Mouse (Mus musculus) thymus, postnatal 25 days (tissue): Measurements from ENCODE around the gene Ctdnep1.

Source experiments
- DNase-seq: peaks from one replicate; pipeline ENCODE4 v3.0.0; 2022

The Ctdnep1 gene

DNA sequence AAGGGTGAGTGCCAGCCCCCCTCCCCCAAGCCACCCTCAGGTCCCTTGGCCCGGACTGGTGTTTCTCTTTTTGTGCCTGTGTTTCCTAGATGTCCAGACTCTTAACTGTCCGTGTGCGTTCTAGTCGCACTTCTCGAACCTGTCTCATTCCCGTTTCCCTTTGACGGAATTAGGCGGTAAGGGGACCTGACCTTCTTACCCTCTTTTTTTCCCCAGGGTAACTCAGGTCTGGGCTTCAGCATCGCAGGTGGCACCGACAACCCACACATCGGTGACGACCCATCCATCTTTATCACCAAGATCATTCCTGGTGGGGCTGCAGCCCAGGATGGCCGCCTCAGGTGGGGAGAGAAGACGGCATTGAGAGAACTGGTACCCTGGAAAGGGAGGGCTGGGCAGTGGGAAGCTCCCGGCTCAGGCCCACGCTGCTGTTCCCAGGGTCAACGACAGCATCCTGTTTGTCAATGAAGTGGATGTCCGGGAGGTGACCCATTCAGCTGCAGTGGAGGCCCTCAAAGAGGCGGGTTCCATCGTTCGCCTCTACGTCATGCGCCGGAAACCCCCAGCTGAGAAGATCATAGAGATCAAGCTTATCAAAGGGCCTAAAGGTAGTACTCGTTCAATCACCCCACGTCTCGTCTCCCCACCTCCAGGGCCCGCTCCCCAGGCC, 49.8 kb downstream of the Ctdnep1 start:
- DNase-seq = no peak

- DNase-seq = no peak
Measured at GRCm38 (mm10) chr11:70031321-70031670, 50.3 kb downstream of the Ctdnep1 start.

DNA sequence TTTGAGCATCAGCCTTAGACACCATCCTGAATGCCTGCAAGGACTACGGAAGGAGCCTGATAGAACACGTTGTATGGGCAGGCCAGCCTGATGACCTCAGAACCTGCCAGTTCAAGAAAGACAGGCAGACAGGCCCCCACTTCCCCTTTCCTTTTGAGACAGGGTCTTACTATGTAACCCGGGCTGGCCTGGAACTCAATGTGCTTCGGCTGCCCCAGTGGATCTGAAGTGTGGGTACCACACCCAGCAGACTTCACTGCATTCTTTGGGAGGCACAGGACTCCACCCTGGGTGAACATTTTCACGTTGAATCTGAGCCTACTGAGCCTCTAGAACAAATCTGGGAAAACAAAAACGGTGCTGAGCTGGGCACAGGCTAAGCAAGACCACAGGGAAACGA, 57.2 kb downstream of the Ctdnep1 start:
- no peak for DNase-seq

- DNase-seq = no peak
Measured at GRCm38 (mm10) chr11:70039631-70040030, 58.7 kb downstream of the Ctdnep1 start.

GRCm38 (mm10) chr11:70040184-70040583, 59.2 kb downstream of the Ctdnep1 start:
- no peak for DNase-seq
